Mouse (Mus musculus) embryonic fibroblast, embryonic 13.5 days (primary cell): ENCODE data around the gene Rtl4.

Experiments used
- CTCF ChIP-seq: IDR thresholded peaks from 2 replicates; pipeline ENCODE4 v1.5.1; 2011; ENCODE audit warnings: mild to moderate bottlenecking, control low read depth, low read length, moderate library complexity, borderline replicate concordance; ENCODE audit not compliant: insufficient read depth
- POLR2A ChIP-seq: IDR thresholded peaks from 2 replicates; pipeline ENCODE4 v1.6.1; 2011; ENCODE audit warnings: low read depth, mild to moderate bottlenecking, control low read depth, low read length, moderate library complexity

- no peak for TF ChIP-seq CTCF
- no peak for TF ChIP-seq POLR2A
Observed at GRCm38 (mm10) chrX:145089802-145090201, 401.1 kb downstream of the Rtl4 start.
